In the genomic region with DNA sequence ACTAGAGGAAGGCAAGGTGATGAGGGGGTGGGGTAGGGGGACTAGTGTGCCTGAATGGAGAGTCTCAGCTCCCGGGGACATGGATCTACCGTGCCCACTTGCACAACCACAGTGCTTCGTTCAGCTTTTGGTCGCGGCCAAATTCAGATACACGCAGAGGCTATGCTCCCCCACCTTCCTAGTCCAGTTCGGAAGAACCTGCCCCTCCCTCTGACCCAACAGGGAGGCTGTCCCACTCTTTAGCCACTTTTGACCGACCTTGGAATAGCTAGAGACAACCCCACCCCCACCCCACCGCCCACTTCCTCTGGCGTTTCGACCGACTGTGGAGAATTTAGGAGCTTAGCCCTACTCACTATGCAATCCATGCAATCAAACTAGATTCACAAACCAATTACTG, we compare ENCODE assay signal across 19 mouse cellular contexts. TPM values are rescaled to one million over a fixed set of nuclear protein-coding genes. Genes with fewer than 3 reads are reported as not detected.
DNase-seq lines count a peak whose midpoint lies in the region; ATAC-seq and TF ChIP-seq lines count a peak whose summit lies in the region.
"Had no signal": no experiment of that assay in that cellular context is flagged by ENCODE, and none has a peak within 500 bp of the region (broad histone marks: within the 10 kb centered on the region; RNA-seq: fewer than 3 reads in every experiment).

No protein-coding gene starts in this region.

- no peaks in the 10 kb centered on the region for H3K9me3 ChIP-seq in heart, embryonic 12.5 days (replicated peaks)
- H3K9me3 ChIP-seq in liver, embryonic 12.5 days (replicated peaks): no peaks in the 10 kb centered on the region
- H3K9me3 ChIP-seq: limb, embryonic 13.5 days; neural tube, embryonic 15.5 days had no signal

- peak overlapping the region; percentile 16; the same call in 1 of the 2 replicates for H3K4me3 ChIP-seq in heart, embryonic 12.5 days
- H3K4me3 ChIP-seq in heart, adult 2 months: no peak overlapping the region
- H3K4me3 ChIP-seq in testis, adult 2 months (ENCODE audit: control insufficient read depth, low read depth, low read length): peak overlapping the region; percentile 88
- no peak overlapping the region for H3K4me3 ChIP-seq in liver, embryonic 12.5 days
- H3K4me3 ChIP-seq: limb, embryonic 13.5 days; neural tube, embryonic 15.5 days had no signal

- TF ChIP-seq CTCF in heart, adult 2 months (IDR thresholded peaks at IDR 0.05): no peak
- TF ChIP-seq CTCF in testis, adult 2 months (IDR thresholded peaks at IDR 0.05; ENCODE audit: control insufficient read depth, insufficient read depth, insufficient replicate concordance, low read depth, low read length): no peak

- intact Hi-C loops in heart, adult 2 months (cut with DNase I): no loop called here

- DNase-seq in heart, adult 2 months: no peak
- no peak for DNase-seq in testis, postnatal 10 days (ENCODE audit: low spot score)
- no peak for DNase-seq in cerebellum, adult 18-20 months
- DNase-seq in thymus, postnatal 0 days (ENCODE audit: low spot score): no peak
- DNase-seq: adrenal gland, postnatal 14 days; B cell, adult 2 months; cerebellum, adult 8-10 months; embryo, embryonic 11 days; gastrocnemius, postnatal 10 days; layer of hippocampus, adult 9-11 months; lung, postnatal 4 days; thymus, postnatal 36 days had no signal

- WGBS in heart, embryonic 12.5 days: 42% methylated on average over 12 of the region's 12 CpGs
- 39% methylated on average over 12 of the region's 12 CpGs for WGBS in heart, adult 2 months
- WGBS in liver, embryonic 12.5 days (ENCODE audit: insufficient replicate concordance): 19% methylated on average over 12 of the region's 12 CpGs

- no peaks in the 10 kb centered on the region for H3K79me2 ChIP-seq in heart, adult 2 months (replicated peaks; ENCODE audit: control insufficient read depth, insufficient read depth, low read length)

- no peaks in the 10 kb centered on the region for H3K36me3 ChIP-seq in heart, embryonic 12.5 days
- H3K36me3 ChIP-seq in heart, adult 2 months (ENCODE audit: control insufficient read depth, insufficient read depth, low read length): no peaks in the 10 kb centered on the region
- H3K36me3 ChIP-seq in testis, adult 2 months (ENCODE audit: control insufficient read depth, insufficient read depth, low read length): no peaks in the 10 kb centered on the region; the same call in 1 of the 2 replicates
- H3K36me3 ChIP-seq in liver, embryonic 12.5 days: no peaks in the 10 kb centered on the region
- H3K36me3 ChIP-seq: limb, embryonic 13.5 days; neural tube, embryonic 15.5 days had no signal

- no peak for TF ChIP-seq EP300 in heart, adult 2 months (IDR thresholded peaks at IDR 0.05; ENCODE audit: insufficient read depth, low read depth, low read length)

- H3K4me1 ChIP-seq in heart, embryonic 12.5 days (replicated peaks): peaks cover 13% of the 10 kb centered on the region
- no peaks in the 10 kb centered on the region for H3K4me1 ChIP-seq in heart, adult 2 months (ENCODE audit: control insufficient read depth, insufficient read depth, low read length)
- peaks cover 7% of the 10 kb centered on the region for H3K4me1 ChIP-seq in testis, adult 2 months (ENCODE audit: control insufficient read depth, insufficient read depth, low read length)
- peaks cover 17% of the 10 kb centered on the region for H3K4me1 ChIP-seq in liver, embryonic 12.5 days
- H3K4me1 ChIP-seq: neural tube, embryonic 15.5 days had no signal

- H3K4me2 ChIP-seq in heart, embryonic 12.5 days: peak overlapping the region; percentile 48
- peak overlapping the region; percentile 39 for H3K4me2 ChIP-seq in liver, embryonic 12.5 days
- H3K4me2 ChIP-seq: limb, embryonic 13.5 days; midbrain, embryonic 11.5 days; neural tube, embryonic 15.5 days had no signal

- H3K9ac ChIP-seq in heart, embryonic 12.5 days: no peak overlapping the region
- H3K9ac ChIP-seq in heart, adult 2 months (ENCODE audit: low read depth, low read length): no peak overlapping the region
- no peak overlapping the region for H3K9ac ChIP-seq in liver, embryonic 12.5 days
- H3K9ac ChIP-seq: limb, embryonic 13.5 days; neural tube, embryonic 15.5 days had no signal

- peaks cover 18% of the 10 kb centered on the region for H3K27me3 ChIP-seq in heart, embryonic 12.5 days (replicated peaks)
- no peaks in the 10 kb centered on the region for H3K27me3 ChIP-seq in heart, adult 2 months (ENCODE audit: control insufficient read depth, insufficient read depth, low read length)
- no peaks in the 10 kb centered on the region for H3K27me3 ChIP-seq in testis, adult 2 months (ENCODE audit: control insufficient read depth, insufficient read depth, low read length)
- H3K27me3 ChIP-seq in liver, embryonic 12.5 days (replicated peaks): peaks cover 49% of the 10 kb centered on the region

- no peak for ATAC-seq in heart, embryonic 12.5 days (ENCODE audit: insufficient number of reproducible peaks, low FRiP score)
- ATAC-seq in liver, embryonic 12.5 days: 0 out of 2 replicates have a peak, but pooled peaks have one; percentile 21

- H3K27ac ChIP-seq in heart, embryonic 12.5 days (ENCODE audit: poor library complexity, severe bottlenecking): no peak overlapping the region
- H3K27ac ChIP-seq in heart, adult 2 months: no peak overlapping the region
- H3K27ac ChIP-seq in testis, adult 2 months (ENCODE audit: control insufficient read depth, insufficient read depth, low read depth, low read length): no peak overlapping the region
- H3K27ac ChIP-seq in liver, embryonic 12.5 days: no peak overlapping the region
- H3K27ac ChIP-seq: limb, embryonic 13.5 days; neural tube, embryonic 15.5 days had no signal

- no peak for TF ChIP-seq POLR2A in heart, adult 2 months (IDR thresholded peaks at IDR 0.05; ENCODE audit: insufficient read depth, low read depth, low read length)
- TF ChIP-seq POLR2A in testis, adult 2 months (IDR thresholded peaks at IDR 0.05; ENCODE audit: control insufficient read depth, low read depth, low read length): no peak

RNA-seq across cellular contexts. Expression of a gene that starts 5.1 kb away (rescaled TPM):
- 0.24 and 0.61 TPM in 2 replicates for polyA plus RNA-seq in heart, embryonic 12.5 days (2016; fragmentation: Nextera tagmentation; extraction: Ambion mirVana)
- under 1 TPM; 0.14 to 0.16 TPM for total RNA-seq in heart, adult 2 months (2021)
- 0.10 and 0.26 TPM in 2 replicates for polyA plus RNA-seq in heart, adult 2 months (2012; rRNA removed)
- 0.12 and 0.20 TPM in 2 replicates for polyA plus RNA-seq in testis, adult 2 months (2012; rRNA removed)
- 0.07 and 0.15 TPM in 2 replicates for polyA plus RNA-seq in liver, embryonic 12.5 days (2016; fragmentation: Nextera tagmentation; extraction: Ambion mirVana)
- polyA plus RNA-seq in thymus, postnatal 0 days (2015; fragmentation: Nextera tagmentation; extraction: Ambion mirVana): 0.21 TPM in 1 of 2 replicates, not detected in the other
- total RNA-seq: adrenal gland, postnatal 14 days; ES-E14 had no signal

RNA-seq across cellular contexts. Expression of a gene that starts 6.7 kb away (rescaled TPM):
- polyA plus RNA-seq in heart, embryonic 12.5 days (2016; fragmentation: Nextera tagmentation; extraction: Ambion mirVana): 8.8 and 9.0 TPM in 2 replicates
- 1 to 10 TPM; 4.3 to 5.2 TPM for total RNA-seq in heart, adult 2 months (2021)
- polyA plus RNA-seq in heart, adult 2 months (2012; rRNA removed): 2.3 and 5.4 TPM in 2 replicates
- polyA plus RNA-seq in testis, adult 2 months (2012; rRNA removed): 1.6 and 1.9 TPM in 2 replicates
- polyA plus RNA-seq in liver, embryonic 12.5 days (2016; fragmentation: Nextera tagmentation; extraction: Ambion mirVana): 1.4 and 2.4 TPM in 2 replicates
- polyA plus RNA-seq in thymus, postnatal 0 days (2015; fragmentation: Nextera tagmentation; extraction: Ambion mirVana): 1.5 and 1.8 TPM in 2 replicates

RNA-seq across cellular contexts. Expression of a gene that starts 32.6 kb away (rescaled TPM):
- polyA plus RNA-seq in heart, embryonic 12.5 days (2016; fragmentation: Nextera tagmentation; extraction: Ambion mirVana): 1.6 and 1.8 TPM in 2 replicates
- total RNA-seq in heart, adult 2 months (2021): 1 to 10 TPM; 1.1 to 1.2 TPM
- 0.43 and 2.4 TPM in 2 replicates for polyA plus RNA-seq in heart, adult 2 months (2012; rRNA removed)
- 7.3 and 10.2 TPM in 2 replicates for polyA plus RNA-seq in testis, adult 2 months (2012; rRNA removed)
- 0.87 and 1.3 TPM in 2 replicates for polyA plus RNA-seq in liver, embryonic 12.5 days (2016; fragmentation: Nextera tagmentation; extraction: Ambion mirVana)
- 2.1 and 3.5 TPM in 2 replicates for polyA plus RNA-seq in thymus, postnatal 0 days (2015; fragmentation: Nextera tagmentation; extraction: Ambion mirVana)

Comparison
In these comparisons a context has a peak if more than half of its experiments do, and no peak if none do; other contexts are left out.
1. H3K4me3 ChIP-seq: peak in heart, embryonic 12.5 days (single experiment) and testis, adult 2 months (single experiment); none in heart, adult 2 months (single experiment) and liver, embryonic 12.5 days (single experiment).